Mouse (Mus musculus) liver, embryonic 14.5 days (tissue): ENCODE results near the gene Ak5. TPM values are rescaled to one million over a fixed set of nuclear protein-coding genes. Genes with fewer than 3 reads are reported as not detected.

Experiments used
- ATAC-seq: fragments of 200-750 bp; cut with Nextera tagmentation; 2 replicates; pipeline ENCODE4 v1.8.0; 2017; ENCODE audit warnings: moderate number of reproducible peaks, mild to moderate bottlenecking, moderate library complexity; ENCODE audit not compliant: insufficient read depth
- DNase-seq, 3 experiments: peaks; one replicate each; pipeline ENCODE4 v3.0.0-alpha.2; 2012 to 2013; ENCODE audit warnings: low read depth in 3 of 3, low spot score in 3 of 3
- H3K27ac ChIP-seq: fragments of 300-500 bp; sonication (generic); 2 replicates; pipeline ENCODE4 v1.5.1; 2014; ENCODE audit warnings: moderate library complexity, mild to moderate bottlenecking, control low read depth, inconsistent platforms
- H3K27me3 ChIP-seq: fragments of 300-500 bp; sonication (generic); 2 replicates; pipeline ENCODE4 v1.6.1; 2014; ENCODE audit warnings: mild to moderate bottlenecking, low read length, moderate library complexity; ENCODE audit not compliant: control insufficient read depth, insufficient read depth
- H3K36me3 ChIP-seq: fragments of 300-500 bp; sonication (generic); replicated peaks from 2 replicates; pipeline ENCODE4 v1.6.1; 2014; ENCODE audit warnings: low read depth; ENCODE audit not compliant: control insufficient read depth, insufficient read depth
- H3K4me1 ChIP-seq, 2 experiments: fragments of 200-500 bp in 1 of 2; fragments of 300-500 bp in 1 of 2; sonication (generic) in 1 of 2; replicated peaks; 2 replicates each; pipeline ENCODE4 v1.6.1; 2012 to 2014; ENCODE audit warnings: antibody characterized with exemption in 1 of 2, inconsistent platforms in 1 of 2, low read length in 1 of 2; ENCODE audit not compliant: control insufficient read depth in 2 of 2, insufficient read depth in 2 of 2
- H3K4me2 ChIP-seq: fragments of 300-500 bp; sonication (generic); 2 replicates; pipeline ENCODE4 v1.6.1; 2014; ENCODE audit warnings: low read depth, mild to moderate bottlenecking, control low read depth, moderate library complexity
- H3K4me3 ChIP-seq, 2 experiments: fragments of 200-500 bp in 1 of 2; fragments of 300-500 bp in 1 of 2; sonication (generic) in 1 of 2; 2 replicates each; pipeline ENCODE4 v1.5.1; 2012 to 2014; ENCODE audit warnings: low read depth in 2 of 2, low read length in 2 of 2, mild to moderate bottlenecking in 2 of 2, control low read depth in 1 of 2, inconsistent platforms in 1 of 2, moderate library complexity in 1 of 2; ENCODE audit not compliant: insufficient read depth in 1 of 2
- H3K9ac ChIP-seq: fragments of 300-500 bp; sonication (generic); replicated peaks from 2 replicates; pipeline ENCODE4 v1.6.1; 2014; ENCODE audit warnings: mild to moderate bottlenecking, control low read depth, moderate library complexity
- H3K9me3 ChIP-seq: fragments of 300-500 bp; sonication (generic); 2 replicates; pipeline ENCODE4 v1.6.1; 2016; ENCODE audit warnings: low read length, mixed read lengths; ENCODE audit not compliant: control insufficient read depth
- CTCF ChIP-seq: IDR thresholded peaks from 2 replicates; pipeline ENCODE4 v1.5.1; 2016; ENCODE audit warnings: antibody characterized with exemption, low read depth, control low read depth
- EP300 ChIP-seq: IDR thresholded peaks from 2 replicates; pipeline ENCODE4 v1.6.1; 2016; ENCODE audit warnings: antibody characterized with exemption, low read depth
- WGBS: fragments of 180-500 bp; shearing (Covaris S2); extraction: QIAGEN DNeasy Blood & Tissue Kit; methylation state at CpG from one replicate; pipeline ENCODE4 v1.1.7; 2014; ENCODE audit not compliant: insufficient replicate concordance; 5-methylcytosine and 5-hydroxymethylcytosine counted together
- polyA plus RNA-seq, 2 experiments: library from polyadenylated mRNA; depleted of rRNA in 1 of 2; stranded (reverse) in 1 of 2; unstranded in 1 of 2; fragments of >200 nt; fragmentation: Nextera tagmentation in 1 of 2; extraction: Ambion mirVana in 1 of 2; gene quantifications; 2 replicates each; pipeline versions ENCODE4 v1.2.1 to v1.2.3; 2012 to 2014

The Ak5 gene
- polyA plus RNA-seq, 2 experiments: 0.08 to 0.18 TPM

GRCm38 (mm10) chr3:152480336-152480735 is 187.8 kb downstream of the Ak5 start:
- 75% methylated on average over 6 of the region's 6 CpGs for WGBS
- H3K27me3 ChIP-seq: no peaks in the 10 kb centered on the region
- no peaks in the 10 kb centered on the region for H3K36me3 ChIP-seq
- ATAC-seq: no peak
- H3K27ac ChIP-seq: no peak overlapping the region
- H3K4me1 ChIP-seq: peaks cover 5 to 10% of the 10 kb centered on the region in 2 experiments
- no peak overlapping the region for H3K9ac ChIP-seq
- no peak for TF ChIP-seq CTCF
- no peak for TF ChIP-seq EP300
- no peak overlapping the region for H3K4me3 ChIP-seq
- H3K4me2 ChIP-seq: no peak overlapping the region
- H3K9me3 ChIP-seq: no peaks in the 10 kb centered on the region
- no peak for DNase-seq

GRCm38 (mm10) chr3:152478599-152479435 is 189.3 kb downstream of the Ak5 start:
- peak overlapping the region; percentile 47 for H3K9ac ChIP-seq
- H3K4me1 ChIP-seq: peaks cover 5 to 10% of the 10 kb centered on the region in 2 experiments
- H3K4me3 ChIP-seq: peak overlapping the region; percentile 55 to 70
- no peak for TF ChIP-seq EP300
- 0 out of 2 replicates have a peak, but pooled peaks have one; percentile 3 for TF ChIP-seq CTCF
- peak overlapping the region; percentile 86 for H3K4me2 ChIP-seq
- H3K27ac ChIP-seq: peak overlapping the region; percentile 72
- no peaks in the 10 kb centered on the region for H3K9me3 ChIP-seq
- H3K27me3 ChIP-seq: no peaks in the 10 kb centered on the region
- 4% methylated on average over 14 of the region's 16 CpGs for WGBS
- DNase-seq (peak; percentile 55 to 70 (median 63)), ATAC-seq (peak; percentile 80)
- H3K36me3 ChIP-seq: no peaks in the 10 kb centered on the region

DNA sequence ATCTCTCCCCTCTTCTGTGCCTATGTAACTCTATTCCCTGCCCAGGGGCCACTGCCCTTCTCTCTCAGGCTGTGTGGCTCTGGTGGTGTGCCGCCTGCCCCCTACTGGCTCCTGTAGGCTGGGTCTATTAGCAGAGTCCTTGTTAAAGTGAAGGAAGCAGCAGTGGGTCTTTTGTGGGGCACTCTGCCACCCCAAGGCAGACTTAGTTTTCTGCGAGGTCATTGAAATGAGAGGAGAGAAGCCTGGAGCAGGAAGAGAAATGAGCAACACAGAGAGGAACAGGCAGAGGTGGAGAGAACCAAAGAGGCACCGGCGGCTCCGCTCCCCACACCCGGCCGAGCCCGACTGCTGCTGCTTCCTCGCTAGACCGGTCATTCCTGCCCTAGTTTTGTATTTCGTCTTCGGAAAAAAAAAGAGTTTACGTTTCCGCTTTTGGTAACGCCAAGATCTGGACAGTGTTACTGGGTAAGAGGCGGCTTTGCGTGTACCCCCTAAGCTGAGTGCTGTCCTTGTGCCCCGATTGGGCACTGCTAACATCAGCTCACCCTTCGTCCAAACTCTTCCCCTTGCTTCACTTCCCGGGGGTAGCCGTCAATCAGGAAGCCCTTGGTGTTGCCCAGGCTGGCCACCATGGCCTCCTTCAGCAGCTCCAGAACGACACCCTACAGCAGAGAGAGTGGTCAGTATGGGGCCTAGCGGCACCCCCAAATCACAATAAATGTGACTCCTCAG is 190.2 kb downstream of the Ak5 start:
- Histone ChIP-seq H3K9ac (peak overlapping the region; percentile 47), H3K4me2 (peak overlapping the region; percentile 86), H3K4me3 (peak overlapping the region; percentile 55 to 70), H3K36me3 (no peaks in the 10 kb centered on the region), H3K9me3 (no peaks in the 10 kb centered on the region), H3K27ac (peak overlapping the region; percentile 72), H3K4me1 (peaks cover 5 to 10% of the 10 kb centered on the region in 2 experiments), H3K27me3 (no peaks in the 10 kb centered on the region)
- WGBS: 4% methylated on average over 23 of the region's 23 CpGs
- TF ChIP-seq EP300: no peak
- peak; percentile 90 for TF ChIP-seq CTCF
- DNase-seq (peak in 2 of 3 experiments; percentile 47 to 63), ATAC-seq (peak; percentile 71)

DNA sequence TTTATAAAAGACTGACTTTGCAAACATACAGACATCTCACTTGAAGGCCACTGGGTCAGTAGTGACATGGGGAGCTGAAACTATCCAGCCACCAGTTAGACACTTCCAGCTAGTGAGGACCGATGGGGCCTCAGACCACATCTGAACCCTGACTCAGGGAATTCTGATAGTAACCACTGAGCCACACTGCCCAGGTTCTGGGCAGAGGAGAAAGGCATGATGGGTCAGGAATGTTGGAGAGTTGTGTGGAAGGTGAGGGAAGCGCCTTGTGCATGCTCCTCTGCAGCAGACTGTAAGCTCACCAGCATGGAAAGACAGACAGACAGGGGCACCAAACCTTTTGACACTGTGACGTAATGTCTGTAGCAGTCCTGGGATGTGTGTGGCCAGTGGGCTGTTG is 192.3 kb downstream of the Ak5 start:
- peaks cover 5 to 10% of the 10 kb centered on the region in 2 experiments for H3K4me1 ChIP-seq
- no peak overlapping the region for H3K4me3 ChIP-seq
- H3K9ac ChIP-seq: no peak overlapping the region
- ATAC-seq: no peak
- H3K27ac ChIP-seq: no peak overlapping the region
- H3K27me3 ChIP-seq: no peaks in the 10 kb centered on the region
- H3K36me3 ChIP-seq: no peaks in the 10 kb centered on the region
- DNase-seq: no peak
- no peak for TF ChIP-seq CTCF
- no peak overlapping the region for H3K4me2 ChIP-seq
- no peaks in the 10 kb centered on the region for H3K9me3 ChIP-seq
- 71% methylated on average over 3 of the region's 3 CpGs for WGBS

DNA sequence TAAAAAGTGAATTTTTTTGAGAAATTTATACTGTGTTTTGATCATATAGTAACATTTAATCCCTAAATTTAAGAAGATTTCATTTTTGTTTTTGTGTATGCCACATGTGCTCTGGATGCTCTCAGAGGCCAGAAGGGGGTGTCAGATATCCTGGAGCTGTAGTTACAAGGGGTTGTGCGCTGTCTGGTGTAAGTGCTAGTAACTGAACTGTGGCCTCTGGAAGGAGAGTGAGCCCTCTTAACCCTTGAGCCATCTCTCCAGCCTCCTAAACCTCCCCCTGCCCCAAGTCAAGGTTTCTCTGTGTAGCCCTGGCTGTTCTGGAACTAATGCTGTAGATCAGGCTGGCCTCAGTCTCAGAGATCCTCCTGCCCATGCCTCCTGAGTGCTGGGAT is 192.9 kb downstream of the Ak5 start:
- H3K27me3 ChIP-seq: no peaks in the 10 kb centered on the region
- no peak overlapping the region for H3K27ac ChIP-seq
- DNase-seq (no peak), ATAC-seq (no peak)
- no peaks in the 10 kb centered on the region for H3K36me3 ChIP-seq
- no peaks in the 10 kb centered on the region for H3K9me3 ChIP-seq
- no peak overlapping the region for H3K4me3 ChIP-seq
- H3K9ac ChIP-seq: no peak overlapping the region
- TF ChIP-seq CTCF (no peak), EP300 (no peak)
- no peak overlapping the region for H3K4me2 ChIP-seq
- H3K4me1 ChIP-seq: peaks cover 5 to 10% of the 10 kb centered on the region in 2 experiments
- WGBS: 71% methylated on average over 1 of the region's 1 CpGs
